Mouse (Mus musculus) T-cell, adult 2 months (primary cell): Measurements from ENCODE around the gene Txnrd3.

Source experiments
- DNase-seq: peaks from one replicate; pipeline ENCODE4 v3.0.0; 2022; ENCODE audit warnings: low spot score

The Txnrd3 gene

DNA sequence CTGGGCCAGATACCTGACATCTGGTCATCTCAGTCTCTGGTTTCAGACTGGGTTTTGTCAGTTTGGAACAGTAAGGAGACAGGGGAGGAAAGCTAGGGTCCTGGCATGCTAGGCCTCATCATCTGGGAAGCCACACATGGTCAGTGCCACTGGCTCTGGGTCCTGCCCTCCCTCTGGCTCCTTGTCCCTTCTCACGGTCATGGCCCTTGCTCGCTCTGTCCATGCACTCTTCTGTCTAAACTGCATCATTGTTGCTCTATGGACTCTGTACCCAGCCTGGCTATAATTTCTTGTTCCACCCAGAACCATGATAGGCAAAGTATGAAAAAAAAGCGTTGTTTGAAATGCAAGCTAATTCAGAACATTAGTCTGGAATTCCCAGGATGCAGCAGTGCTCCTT, 11.2 kb downstream of the Txnrd3 start:
- DNase-seq = no peak

GRCm38 (mm10) chr6:89658342-89658741, 14.6 kb downstream of the Txnrd3 start:
- DNase-seq = no peak

- DNase-seq = no peak
Observed at GRCm38 (mm10) chr6:89658931-89659330, 15.1 kb downstream of the Txnrd3 start.

GRCm38 (mm10) chr6:89659692-89660423, 16.1 kb downstream of the Txnrd3 start:
- no peak for DNase-seq

GRCm38 (mm10) chr6:89660490-89660889, 16.7 kb downstream of the Txnrd3 start:
- DNase-seq = no peak

DNA sequence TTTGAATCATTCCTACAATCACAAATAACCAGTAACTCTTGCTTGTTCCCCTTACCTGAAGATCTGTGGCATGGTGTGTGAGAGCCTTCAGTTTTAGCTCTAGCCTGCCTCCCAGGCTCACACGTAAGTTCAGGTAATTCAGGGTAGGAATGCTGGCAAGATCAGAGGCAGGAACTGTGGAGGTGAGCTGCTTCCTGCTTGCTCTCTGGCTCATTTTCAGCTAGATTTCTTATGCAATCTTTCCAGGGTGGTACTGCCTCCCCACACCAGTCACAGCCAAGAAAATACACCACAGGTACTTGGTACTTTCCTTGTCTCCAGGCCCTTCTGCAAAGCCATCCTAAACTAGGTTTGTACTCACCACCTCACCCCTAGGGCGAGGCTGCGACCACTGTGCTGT, 18.7 kb downstream of the Txnrd3 start:
- no peak for DNase-seq

DNA sequence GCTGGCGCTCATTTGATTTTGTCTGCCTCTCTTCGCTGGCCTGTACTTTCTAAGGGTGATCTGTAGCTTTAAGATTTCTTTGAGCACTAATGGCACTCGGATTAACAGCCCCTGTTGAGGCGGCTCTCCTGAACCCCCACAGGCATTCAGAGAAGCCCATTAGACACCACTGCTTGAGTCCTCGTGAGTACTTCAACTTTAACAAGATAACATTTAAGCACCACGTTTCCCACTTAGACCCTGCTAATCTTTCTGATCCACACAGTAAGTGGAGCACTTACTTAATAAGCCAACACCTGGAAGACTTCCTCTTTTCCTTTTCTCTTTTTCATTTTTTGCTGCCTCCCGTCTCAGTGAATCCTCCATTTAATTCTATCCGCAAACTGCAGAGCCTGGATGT, 21.4 kb downstream of the Txnrd3 start:
- no peak for DNase-seq

GRCm38 (mm10) chr6:89665667-89666066, 21.9 kb downstream of the Txnrd3 start:
- no peak for DNase-seq

- no peak for DNase-seq
Observed at GRCm38 (mm10) chr6:89666976-89667375, 23.2 kb downstream of the Txnrd3 start.

GRCm38 (mm10) chr6:89669556-89669955, 25.8 kb downstream of the Txnrd3 start:
- no peak for DNase-seq

DNA sequence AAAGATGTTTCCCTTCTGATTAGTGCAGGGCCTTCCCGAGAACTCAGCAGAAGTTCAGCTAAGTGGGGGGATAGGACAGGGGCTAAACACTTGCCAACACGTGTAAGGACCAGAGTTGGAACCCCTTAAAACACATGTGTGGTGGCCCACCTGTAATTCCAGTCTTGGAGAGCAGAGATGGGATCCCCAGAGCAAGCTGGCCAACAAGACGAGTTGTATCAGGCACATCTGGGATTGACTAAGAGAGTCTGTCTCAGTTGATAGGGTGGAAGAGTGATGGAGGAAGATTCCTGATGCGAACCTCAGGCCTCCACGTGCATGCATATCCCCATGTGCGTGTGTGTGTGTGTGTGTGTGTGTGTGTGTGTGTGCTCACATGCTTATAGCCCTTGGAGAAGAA, 27.6 kb downstream of the Txnrd3 start:
- DNase-seq = no peak

GRCm38 (mm10) chr6:89672641-89673040, 28.9 kb downstream of the Txnrd3 start:
- no peak for DNase-seq

GRCm38 (mm10) chr6:89673135-89673780, 29.5 kb downstream of the Txnrd3 start:
- DNase-seq = no peak

DNA sequence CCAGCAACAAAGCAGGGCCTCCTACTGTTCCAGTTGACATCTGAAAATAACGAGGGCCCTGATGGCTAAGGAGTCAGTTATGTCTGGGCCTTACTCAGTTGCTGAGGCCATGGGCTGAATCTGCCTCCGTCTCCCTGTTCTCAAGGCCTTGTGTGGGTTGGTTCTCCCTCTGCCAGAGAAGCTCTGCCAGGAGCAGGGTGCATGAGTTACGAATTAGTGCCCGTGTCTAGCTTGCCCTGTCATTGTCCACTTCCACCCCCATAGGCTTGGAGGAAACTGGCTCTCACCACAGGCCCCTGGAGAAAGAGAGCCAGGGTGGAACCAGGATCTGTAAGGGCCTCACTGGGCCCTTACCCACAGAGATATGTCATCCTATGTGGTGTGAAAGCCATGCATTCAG, 34.7 kb downstream of the Txnrd3 start:
- DNase-seq = no peak

DNA sequence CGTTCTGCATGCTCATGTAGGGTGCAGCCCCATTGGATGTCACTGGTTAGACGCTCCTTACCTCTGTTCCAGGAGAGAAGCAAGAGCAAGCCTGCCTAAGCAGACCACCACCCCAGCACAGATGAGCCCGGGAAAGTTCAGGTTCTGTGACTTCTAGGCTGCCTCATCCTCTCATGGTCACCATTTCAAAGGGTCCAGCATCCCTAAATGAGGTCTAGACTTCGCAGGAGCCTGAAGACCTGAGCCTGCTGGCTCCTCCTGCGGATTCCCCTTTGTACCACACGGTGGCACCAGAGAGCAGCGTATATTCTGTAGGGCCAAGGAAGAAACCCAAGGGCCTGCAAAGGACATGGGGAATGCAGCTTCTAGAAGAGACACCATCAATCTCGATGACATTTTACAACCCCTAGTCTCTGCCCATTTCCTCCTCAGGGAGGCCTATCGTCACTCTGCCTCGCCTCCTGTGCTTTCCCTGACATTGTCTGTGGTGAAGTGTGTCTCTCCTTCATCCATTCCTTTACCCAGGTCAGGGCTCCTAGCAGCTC, 35.6 kb downstream of the Txnrd3 start:
- peak; percentile 23 for DNase-seq

DNA sequence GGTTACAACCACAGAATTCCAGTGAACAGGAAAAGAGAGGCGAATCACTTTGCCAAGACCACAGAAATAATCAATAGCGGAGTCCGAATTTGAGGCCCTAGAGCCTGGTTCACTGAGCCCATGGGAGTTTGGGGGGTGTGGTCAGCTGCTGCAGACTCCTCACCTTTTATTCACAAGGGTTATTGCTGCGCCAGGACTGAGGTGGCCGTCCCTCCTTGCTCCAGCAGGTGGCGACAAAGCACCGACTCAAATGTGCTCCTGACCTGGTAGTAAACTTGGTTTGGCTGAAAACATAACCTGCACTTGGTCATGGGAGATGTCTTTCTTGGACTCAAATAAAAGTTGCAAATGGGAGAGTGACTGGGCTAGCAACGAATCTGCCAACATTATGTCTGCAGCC, 36.4 kb downstream of the Txnrd3 start:
- DNase-seq = peak; percentile 50

GRCm38 (mm10) chr6:89684231-89684630, 40.4 kb downstream of the Txnrd3 start:
- DNase-seq = no peak

- no peak for DNase-seq
Observed at GRCm38 (mm10) chr6:89687100-89687499, 43.3 kb downstream of the Txnrd3 start.

DNA sequence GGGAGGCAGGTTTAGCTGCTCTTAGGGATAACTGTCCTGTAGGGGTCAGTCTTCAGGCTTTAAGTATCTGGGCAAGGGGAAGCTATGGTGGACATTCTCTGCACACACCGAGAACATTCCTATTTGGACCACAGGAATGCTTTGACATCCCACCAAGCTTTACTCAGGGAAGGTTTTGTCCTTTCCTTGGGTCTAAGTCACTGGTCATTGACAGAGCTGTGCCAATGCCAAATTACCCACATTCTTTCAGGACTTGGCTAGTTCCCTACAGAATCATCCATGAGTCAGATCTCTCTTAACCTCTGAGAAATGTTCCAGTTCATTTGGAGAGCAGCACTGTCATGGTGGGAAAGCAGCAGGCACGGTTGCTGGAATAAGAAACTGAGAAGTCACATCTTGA, 62.8 kb downstream of the Txnrd3 start:
- no peak for DNase-seq

- no peak for DNase-seq
Observed at GRCm38 (mm10) chr6:89707240-89707639, 63.5 kb downstream of the Txnrd3 start, which contains the start of gene Vmn1r40. TSS of gene Vmn1r40 (plus strand) at chr6:89707540.

GRCm38 (mm10) chr6:89718051-89718450, 74.3 kb downstream of the Txnrd3 start:
- DNase-seq = no peak
